Mouse (Mus musculus) right cerebral cortex, adult 2 months (tissue): ENCODE measurements around the gene Fgfr1op2.
A peak's percentile ranks its signal among the peaks of the same experiment; 100 is the strongest.

Source experiments
- DNase-seq, 2 experiments: peaks; one replicate each; pipeline ENCODE4 v3.0.0; 2021 to 2022; ENCODE audit warnings: low spot score in 2 of 2

The Fgfr1op2 gene

GRCm38 (mm10) chr6:146641621-146642210 lies 64.7 kb downstream of the Fgfr1op2 start:
- no peak for DNase-seq

DNA sequence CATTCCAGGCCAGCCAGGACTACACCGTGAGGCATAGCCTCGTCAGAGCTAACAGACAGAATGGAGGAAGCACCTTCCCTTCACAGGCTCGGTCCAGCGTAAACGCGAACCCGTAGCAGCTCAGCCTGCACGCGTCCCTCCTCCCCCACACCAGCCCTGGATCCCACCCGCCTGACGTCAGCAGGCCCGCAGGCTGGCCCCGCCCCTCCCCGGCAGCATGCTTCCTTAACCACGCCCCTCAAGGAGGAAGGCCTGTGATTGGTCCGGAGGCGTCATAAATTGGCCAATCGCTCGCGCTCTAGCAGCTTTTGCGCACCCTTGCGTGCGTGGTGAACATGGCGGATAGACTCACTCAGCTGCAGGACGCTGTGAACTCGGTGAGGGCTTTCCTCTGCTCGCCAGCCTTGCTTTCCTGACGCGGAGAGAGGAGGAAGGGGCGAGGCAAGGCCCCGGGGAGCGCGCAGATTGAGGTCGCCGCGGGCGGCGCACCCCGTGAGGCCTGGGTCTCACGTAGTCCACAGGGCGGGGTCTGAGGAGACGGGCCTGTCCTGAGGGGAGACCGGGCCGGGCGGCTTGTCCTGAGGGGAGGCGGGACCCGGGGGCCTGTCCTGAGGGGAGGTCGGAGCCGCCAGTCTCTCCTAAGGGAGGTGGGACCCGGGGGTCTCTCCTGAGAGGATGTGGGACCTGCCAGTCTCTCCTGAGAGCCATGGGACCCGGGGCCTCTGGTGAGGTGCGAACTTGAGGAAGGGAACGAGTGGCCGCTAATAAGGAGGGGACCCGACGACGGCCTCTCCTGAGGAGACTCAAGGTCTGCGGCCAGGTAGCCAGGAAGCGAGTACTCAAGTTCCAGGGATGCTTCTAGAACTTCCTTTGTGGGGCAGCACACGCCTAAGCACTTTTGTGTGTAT lies 65.5 kb downstream of the Fgfr1op2 start, which contains the start of the genes Med21 and Tm7sf3:
Gene Med21, plus strand, starts transcription at position 272 of the 908 bp plus-strand sequence.
Gene Tm7sf3, minus strand, starts transcription at position 549 of the 908 bp plus-strand sequence.
- peak; percentile 97 to 98 for DNase-seq

GRCm38 (mm10) chr6:146643184-146643570 lies 66.2 kb downstream of the Fgfr1op2 start:
- DNase-seq = no peak
